Mouse (Mus musculus): ENCODE data around the gene Bmp7. TPM values are rescaled to one million over a fixed set of nuclear protein-coding genes. Genes with fewer than 3 reads are reported as not detected.

The Bmp7 gene
- polyA plus RNA-seq, 1 experiment from 2014 or later, result 14.7 TPM

DNA sequence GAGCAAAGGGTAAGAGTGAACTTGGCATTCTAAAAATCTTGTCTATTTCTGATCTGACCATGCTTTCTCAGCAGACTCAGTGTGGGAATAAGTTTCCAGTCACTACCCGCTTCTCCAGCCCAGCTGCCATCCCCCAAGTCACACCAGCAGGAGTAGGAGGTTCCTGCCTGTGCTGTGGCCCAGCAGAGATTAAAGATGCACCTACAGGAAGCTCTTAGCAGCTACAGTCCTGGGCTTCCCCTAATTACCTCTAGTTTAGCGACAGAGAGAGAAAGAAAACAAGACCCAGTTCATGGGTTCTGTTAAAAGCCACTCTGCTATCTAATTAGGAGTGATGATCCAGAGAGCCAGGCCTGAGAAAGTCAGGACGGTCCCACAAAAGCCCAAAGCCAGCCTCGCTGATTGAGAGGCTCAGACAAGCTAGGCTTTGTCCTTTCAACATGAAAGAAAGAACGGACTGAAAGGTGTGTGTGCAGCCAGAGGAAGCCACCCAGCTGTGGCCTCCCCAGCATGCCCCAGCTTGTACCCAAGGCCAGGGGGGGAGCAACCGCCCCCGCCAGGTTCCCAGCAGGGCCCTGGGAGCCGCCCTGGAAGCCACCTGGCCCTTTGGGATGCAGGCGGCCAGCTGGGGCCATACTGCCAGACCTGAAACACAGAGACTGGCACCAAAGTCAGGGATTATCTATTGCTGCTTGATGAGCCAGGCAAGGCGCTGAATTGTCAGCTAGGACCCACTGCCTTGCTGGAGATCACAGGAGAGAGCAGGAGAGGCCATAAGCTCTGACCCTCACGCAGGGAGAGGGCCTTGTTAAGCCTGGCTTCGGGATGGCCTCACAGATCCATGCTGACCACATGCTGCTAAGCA is 2.6 kb downstream of the Bmp7 start:
- peak overlapping the region; percentile 71 for H3K27ac ChIP-seq (replicated peaks)
- no peaks in the 10 kb centered on the region for H3K36me3 ChIP-seq
- no peaks in the 10 kb centered on the region for H3K9me3 ChIP-seq (replicated peaks)
- H3K4me3 ChIP-seq, result peak overlapping the region; percentile 65
- peak; percentile 55 for DNase-seq (ENCODE audit: low spot score)
- WGBS, result 2% methylated on average over 12 of the region's 12 CpGs
- H3K4me1 ChIP-seq, result peaks cover 87% of the 10 kb centered on the region
- H3K27me3 ChIP-seq (ENCODE audit: low read depth, poor library complexity, severe bottlenecking), result peaks cover 100% of the 10 kb centered on the region

DNA sequence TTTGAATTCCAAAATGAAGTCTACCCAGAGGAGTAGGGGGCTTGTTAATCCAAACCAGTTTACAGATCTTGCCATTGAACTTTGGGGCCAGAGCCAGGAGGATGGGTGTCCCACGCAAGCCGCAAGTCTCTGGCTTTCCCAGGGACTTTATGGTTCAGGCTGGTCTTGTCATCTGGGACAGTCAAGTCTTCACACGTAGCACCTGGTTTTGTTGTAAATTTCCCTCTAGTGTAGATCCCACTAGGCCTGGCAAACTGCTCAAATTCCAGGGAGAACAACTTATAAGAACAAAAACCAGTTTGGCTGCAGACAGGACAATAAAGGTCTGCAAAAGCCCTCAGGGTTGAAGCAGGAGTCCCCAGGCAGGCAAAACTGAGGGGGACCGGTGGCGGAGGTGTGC is 3.3 kb downstream of the Bmp7 start:
- 10% methylated on average over 5 of the region's 5 CpGs for WGBS

DNA sequence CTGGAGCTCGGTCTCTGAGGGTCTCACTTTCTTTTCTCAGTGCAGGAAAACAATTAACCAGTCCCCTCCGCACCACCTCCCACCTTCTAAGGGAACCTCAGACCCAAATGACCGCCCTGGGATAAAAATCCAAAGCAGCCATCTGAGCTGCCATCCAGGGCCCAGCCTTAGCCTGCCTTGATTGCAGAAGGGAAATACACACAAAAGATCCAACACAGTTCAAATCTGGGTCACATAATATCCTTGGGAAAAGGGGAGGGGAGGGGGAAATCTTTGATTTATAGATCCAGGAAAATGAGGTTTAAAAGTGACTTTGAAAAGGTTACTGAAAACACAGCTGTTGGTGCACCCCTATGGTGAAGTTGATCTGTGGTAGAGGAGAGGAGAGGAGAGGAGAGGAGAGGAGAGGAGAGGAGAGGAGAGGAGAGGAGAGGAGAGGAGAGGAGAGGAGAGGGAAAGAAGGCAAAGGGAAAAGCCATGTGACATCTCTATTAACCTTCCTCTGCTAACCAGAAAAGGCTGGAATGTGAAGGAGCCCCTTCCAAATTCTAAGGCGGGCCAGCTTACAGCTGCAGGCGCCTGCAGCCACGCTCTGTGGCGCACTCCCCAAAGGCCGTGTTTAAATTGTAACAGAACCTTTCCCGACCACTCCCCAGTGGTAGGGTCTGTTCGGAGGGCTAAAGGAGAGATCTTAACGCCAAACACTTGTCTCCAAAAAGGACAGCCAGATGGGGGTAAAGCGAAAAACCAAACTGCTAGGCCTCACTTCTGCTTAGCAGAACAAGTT is 4.2 kb downstream of the Bmp7 start:
- no peak for DNase-seq (ENCODE audit: low spot score)
- Histone ChIP-seq H3K4me1 (peaks cover 91% of the 10 kb centered on the region), H3K36me3 (no peaks in the 10 kb centered on the region), H3K27ac (replicated peaks) (peak overlapping the region; percentile 79), H3K4me3 (peak overlapping the region; percentile 65), H3K27me3 (ENCODE audit: low read depth, poor library complexity, severe bottlenecking) (peaks cover 100% of the 10 kb centered on the region), H3K9me3 (replicated peaks) (no peaks in the 10 kb centered on the region)
- 2% methylated on average over 12 of the region's 12 CpGs for WGBS

More for the DNA sequence above, 3.3 kb downstream of the Bmp7 start:
- no peaks in the 10 kb centered on the region for H3K9me3 ChIP-seq (replicated peaks)
- H3K36me3 ChIP-seq, result no peaks in the 10 kb centered on the region
- DNase-seq (ENCODE audit: low spot score), result no peak
- H3K27me3 ChIP-seq (ENCODE audit: low read depth, poor library complexity, severe bottlenecking), result peaks cover 100% of the 10 kb centered on the region
- peak overlapping the region; percentile 46; the same call in 1 of the 2 replicates for H3K27ac ChIP-seq (replicated peaks)
- peak overlapping the region; percentile 65 for H3K4me3 ChIP-seq
- H3K4me1 ChIP-seq, result peaks cover 92% of the 10 kb centered on the region

DNA sequence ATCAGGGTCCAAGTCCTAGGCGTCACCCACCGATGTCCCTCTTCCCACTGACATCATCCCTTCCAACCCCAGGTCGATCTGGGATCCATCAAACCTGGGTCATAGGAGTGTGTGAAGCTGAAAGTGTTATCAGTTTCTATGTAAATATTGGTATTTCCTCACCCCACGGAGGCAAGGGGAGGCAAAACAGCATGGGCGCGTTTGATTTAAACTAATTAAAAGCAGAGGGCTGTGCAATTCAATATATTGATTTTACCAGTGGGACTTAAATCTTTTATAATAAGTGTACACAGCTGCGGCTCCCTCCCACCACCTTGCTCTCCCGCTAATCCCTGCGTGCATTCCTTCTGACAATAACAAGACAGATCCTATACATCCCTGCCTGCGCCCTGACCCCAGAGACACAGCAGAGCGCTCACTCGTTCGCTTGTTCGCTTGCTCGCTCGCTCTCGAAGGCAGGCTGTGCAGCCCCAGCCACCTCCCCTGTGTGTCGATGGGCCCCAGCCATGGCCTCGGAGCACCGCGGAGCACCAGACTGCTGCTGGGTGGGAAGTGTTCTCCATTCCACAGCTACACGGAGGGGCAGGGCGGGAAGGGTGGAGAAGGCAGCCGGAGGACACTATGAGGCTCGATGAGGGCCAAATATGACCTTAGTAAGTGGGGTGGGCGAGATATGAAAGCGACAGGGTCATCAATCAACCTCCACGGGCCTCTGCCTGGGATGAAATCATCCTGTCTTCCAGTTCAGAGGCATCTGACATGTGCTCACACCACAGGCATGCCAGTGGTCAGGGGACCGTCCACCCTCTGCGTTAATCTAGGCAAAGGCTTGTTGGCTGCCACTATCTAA is 5.0 kb downstream of the Bmp7 start:
- 1% methylated on average over 30 of the region's 30 CpGs for WGBS
- Histone ChIP-seq H3K36me3 (no peaks in the 10 kb centered on the region), H3K27ac (replicated peaks) (peak overlapping the region; percentile 79), H3K4me1 (peaks cover 88% of the 10 kb centered on the region), H3K4me3 (peak overlapping the region; percentile 47), H3K27me3 (ENCODE audit: low read depth, poor library complexity, severe bottlenecking) (peaks cover 100% of the 10 kb centered on the region), H3K9me3 (replicated peaks) (no peaks in the 10 kb centered on the region)
- peak; percentile 75 for DNase-seq (ENCODE audit: low spot score)

DNA sequence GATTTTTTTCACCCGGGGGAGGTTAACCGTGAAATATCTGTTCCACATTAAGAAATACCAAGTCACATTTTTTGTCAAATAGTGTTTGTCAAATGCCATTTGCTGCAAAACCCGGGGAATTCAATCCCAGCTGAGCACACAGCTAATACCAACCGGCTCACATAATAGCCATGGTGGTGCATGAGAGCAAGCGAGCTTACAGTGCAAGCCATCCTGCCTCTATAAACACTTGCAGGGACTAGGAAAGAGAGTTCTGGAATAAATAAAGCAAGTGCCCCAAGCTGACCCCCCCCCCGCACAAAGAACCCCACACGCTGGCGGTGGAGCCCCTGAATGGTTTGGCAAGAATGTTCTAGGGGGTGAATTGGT is 5.7 kb downstream of the Bmp7 start:
- Histone ChIP-seq H3K36me3 (no peaks in the 10 kb centered on the region), H3K4me1 (peaks cover 88% of the 10 kb centered on the region), H3K27ac (replicated peaks) (peak overlapping the region; percentile 79), H3K27me3 (ENCODE audit: low read depth, poor library complexity, severe bottlenecking) (peaks cover 100% of the 10 kb centered on the region), H3K4me3 (peak overlapping the region; percentile 47), H3K9me3 (replicated peaks) (no peaks in the 10 kb centered on the region)
- peak; percentile 45 for DNase-seq (ENCODE audit: low spot score)
- 3% methylated on average over 8 of the region's 8 CpGs for WGBS

DNA sequence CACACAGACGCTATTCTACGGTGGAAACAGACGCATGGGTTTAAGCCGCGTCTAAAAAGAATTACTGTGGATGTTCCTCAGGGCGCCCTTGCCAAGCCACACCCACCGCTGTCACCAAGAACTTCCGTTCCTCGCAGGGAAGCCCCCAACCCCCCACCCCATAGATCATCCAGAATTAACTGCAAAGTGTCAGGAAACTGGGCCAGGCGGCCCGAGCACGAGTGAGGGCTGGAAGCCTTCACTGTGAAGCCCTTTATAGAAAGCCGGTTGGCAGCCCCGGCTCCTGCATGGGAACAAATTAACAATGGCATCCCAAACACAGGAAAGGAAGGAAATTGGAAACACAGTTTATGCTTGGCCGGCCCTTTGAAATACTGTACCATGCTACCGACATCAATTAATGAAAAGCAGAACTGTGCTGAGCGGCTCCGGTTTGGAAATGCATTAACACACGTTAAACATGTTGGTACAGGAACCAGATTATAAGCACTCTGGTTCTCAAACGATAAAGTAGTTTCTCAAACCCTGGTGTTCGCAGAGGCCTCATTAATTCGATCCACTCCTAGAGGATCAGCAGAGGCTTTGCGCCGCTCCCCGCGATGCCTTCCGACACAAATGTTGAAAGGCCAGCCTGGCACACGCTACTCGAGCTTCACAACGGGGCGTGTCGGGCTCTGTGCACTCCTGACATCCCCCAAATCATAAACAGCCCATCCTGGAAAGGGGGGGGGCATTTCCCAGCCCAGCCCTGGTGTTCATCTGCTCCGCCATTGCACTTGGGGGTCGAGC is 6.3 kb downstream of the Bmp7 start:
- peak; percentile 64 for DNase-seq (ENCODE audit: low spot score)
- H3K9me3 ChIP-seq (replicated peaks), result no peaks in the 10 kb centered on the region
- H3K27ac ChIP-seq (replicated peaks), result peak overlapping the region; percentile 79
- peak overlapping the region; percentile 47 for H3K4me3 ChIP-seq
- H3K4me1 ChIP-seq, result peaks cover 88% of the 10 kb centered on the region
- H3K36me3 ChIP-seq, result no peaks in the 10 kb centered on the region
- H3K27me3 ChIP-seq (ENCODE audit: low read depth, poor library complexity, severe bottlenecking), result peaks cover 100% of the 10 kb centered on the region
- 1% methylated on average over 34 of the region's 34 CpGs for WGBS

DNA sequence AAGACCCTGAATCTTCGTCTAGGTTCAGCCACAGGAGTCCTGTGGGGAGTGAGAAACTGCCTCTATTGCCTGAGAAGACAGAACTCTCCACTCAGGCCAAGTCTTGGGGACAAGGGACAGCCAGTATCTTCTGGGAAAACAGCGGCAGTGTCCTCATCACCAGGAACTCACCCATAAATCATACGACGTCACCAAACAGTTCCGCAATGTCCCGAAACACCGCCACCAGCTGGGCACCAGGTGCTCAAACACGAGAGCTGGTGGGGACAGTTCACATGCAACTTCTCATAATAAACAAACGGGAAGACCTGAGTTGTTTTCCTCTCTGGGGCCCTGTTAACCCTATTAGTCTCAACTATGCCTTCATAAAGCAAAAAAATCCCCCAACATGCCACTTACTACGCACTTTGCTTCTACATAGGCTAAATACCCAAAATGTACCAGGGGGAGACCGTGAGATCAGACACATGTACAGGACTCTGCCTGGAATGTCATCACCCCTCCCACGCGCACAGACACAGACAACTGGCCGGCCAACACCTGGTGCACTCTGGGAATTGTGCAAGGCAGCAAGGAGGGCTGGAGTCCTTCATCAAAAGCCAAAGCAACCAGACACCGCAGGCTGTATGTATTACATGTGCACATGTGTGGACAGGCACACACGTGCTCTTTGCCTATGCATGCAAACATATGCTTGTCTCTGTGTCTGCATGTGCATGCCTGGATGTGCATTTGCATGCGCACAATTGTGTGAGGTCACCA is 8.8 kb downstream of the Bmp7 start:
- WGBS, result 83% methylated on average over 17 of the region's 17 CpGs
- Histone ChIP-seq H3K27me3 (ENCODE audit: low read depth, poor library complexity, severe bottlenecking) (peaks cover 79% of the 10 kb centered on the region), H3K9me3 (replicated peaks) (no peaks in the 10 kb centered on the region), H3K4me1 (peaks cover 66% of the 10 kb centered on the region), H3K27ac (replicated peaks) (no peak overlapping the region), H3K4me3 (no peak overlapping the region), H3K36me3 (no peaks in the 10 kb centered on the region)
- DNase-seq (ENCODE audit: low spot score), result no peak

DNA sequence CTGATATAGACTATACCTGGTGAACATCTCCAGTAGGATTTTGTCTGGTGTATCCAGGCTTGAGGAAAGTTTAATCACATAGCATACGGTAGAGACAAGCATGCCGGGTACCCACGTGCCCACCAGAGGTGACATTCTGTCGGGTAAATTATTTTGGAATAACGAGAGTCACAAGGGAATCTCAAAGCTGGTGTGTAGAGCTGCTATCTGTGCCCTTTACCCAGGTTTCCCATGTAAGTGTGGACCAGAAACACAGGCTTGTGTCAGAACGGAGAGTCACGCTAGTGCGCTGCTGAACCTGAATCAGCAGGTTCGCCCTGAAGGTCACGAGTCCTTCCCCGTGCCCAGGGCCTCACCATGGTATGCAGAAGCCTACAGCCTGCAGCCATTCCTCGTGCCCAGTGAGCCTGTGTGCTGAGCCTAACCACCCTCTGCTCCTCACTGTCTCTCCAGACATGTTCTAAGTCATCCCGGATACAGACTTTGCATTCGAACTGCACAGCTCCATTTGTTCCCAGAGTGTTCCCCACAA is 10.2 kb downstream of the Bmp7 start:
- H3K27me3 ChIP-seq (ENCODE audit: low read depth, poor library complexity, severe bottlenecking), result peaks cover 66% of the 10 kb centered on the region
- 85% methylated on average over 14 of the region's 14 CpGs for WGBS
- peaks cover 61% of the 10 kb centered on the region for H3K4me1 ChIP-seq
- DNase-seq (ENCODE audit: low spot score), result no peak
- H3K4me3 ChIP-seq, result no peak overlapping the region
- H3K27ac ChIP-seq (replicated peaks), result no peak overlapping the region
- H3K36me3 ChIP-seq, result no peaks in the 10 kb centered on the region
- no peaks in the 10 kb centered on the region for H3K9me3 ChIP-seq (replicated peaks)

DNA sequence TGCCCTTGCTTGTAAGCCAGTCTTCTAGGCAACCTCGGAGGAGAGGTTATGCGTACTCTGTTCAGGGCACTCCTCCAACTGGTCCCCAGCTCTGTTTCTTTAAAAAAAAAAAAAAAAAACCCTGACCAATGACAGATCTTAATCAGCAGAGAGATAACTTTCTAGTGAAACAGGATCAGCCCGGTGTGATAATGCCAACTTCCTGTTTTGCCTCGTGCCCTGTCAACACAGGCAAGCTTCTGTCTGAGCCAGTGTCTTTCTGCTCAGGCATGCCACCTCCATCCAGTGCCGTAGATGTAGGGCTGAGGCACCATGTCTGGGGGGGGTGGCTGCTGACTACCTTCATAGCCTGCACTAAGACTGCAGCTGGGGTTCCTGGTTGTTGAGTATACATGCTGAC is 12.5 kb downstream of the Bmp7 start:
- WGBS, result 79% methylated on average over 5 of the region's 5 CpGs
- no peaks in the 10 kb centered on the region for H3K36me3 ChIP-seq
- no peak for DNase-seq (ENCODE audit: low spot score)
- H3K4me1 ChIP-seq, result peaks cover 46% of the 10 kb centered on the region
- no peak overlapping the region for H3K27ac ChIP-seq (replicated peaks)
- no peak overlapping the region for H3K4me3 ChIP-seq
- peaks cover 42% of the 10 kb centered on the region for H3K27me3 ChIP-seq (ENCODE audit: low read depth, poor library complexity, severe bottlenecking)
- H3K9me3 ChIP-seq (replicated peaks), result no peaks in the 10 kb centered on the region

DNA sequence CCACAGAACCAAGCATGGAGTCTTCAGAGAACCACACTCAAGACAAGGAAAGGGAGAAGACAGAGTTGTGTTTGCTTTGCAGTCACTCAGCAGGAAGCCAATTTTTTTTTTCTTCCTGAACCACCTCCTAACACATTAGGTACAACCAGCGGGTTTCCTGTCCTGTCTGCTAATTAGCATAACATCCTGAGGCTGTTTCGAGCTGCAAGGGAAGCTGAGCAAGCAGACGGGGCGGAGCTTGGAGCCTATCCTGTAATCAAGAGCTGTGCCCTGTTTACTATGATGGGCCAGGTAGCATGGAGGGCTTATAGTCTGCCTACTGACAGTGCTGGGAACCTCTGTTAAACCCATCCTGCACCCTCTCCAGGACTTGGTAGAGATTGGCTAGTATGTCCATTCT is 13.8 kb downstream of the Bmp7 start:
- H3K36me3 ChIP-seq, result no peaks in the 10 kb centered on the region
- 89% methylated on average over 4 of the region's 4 CpGs for WGBS
- no peak for DNase-seq (ENCODE audit: low spot score)
- H3K4me3 ChIP-seq, result no peak overlapping the region
- H3K4me1 ChIP-seq, result peaks cover 49% of the 10 kb centered on the region
- no peaks in the 10 kb centered on the region for H3K9me3 ChIP-seq (replicated peaks)
- H3K27ac ChIP-seq (replicated peaks), result no peak overlapping the region
- peaks cover 29% of the 10 kb centered on the region for H3K27me3 ChIP-seq (ENCODE audit: low read depth, poor library complexity, severe bottlenecking)

DNA sequence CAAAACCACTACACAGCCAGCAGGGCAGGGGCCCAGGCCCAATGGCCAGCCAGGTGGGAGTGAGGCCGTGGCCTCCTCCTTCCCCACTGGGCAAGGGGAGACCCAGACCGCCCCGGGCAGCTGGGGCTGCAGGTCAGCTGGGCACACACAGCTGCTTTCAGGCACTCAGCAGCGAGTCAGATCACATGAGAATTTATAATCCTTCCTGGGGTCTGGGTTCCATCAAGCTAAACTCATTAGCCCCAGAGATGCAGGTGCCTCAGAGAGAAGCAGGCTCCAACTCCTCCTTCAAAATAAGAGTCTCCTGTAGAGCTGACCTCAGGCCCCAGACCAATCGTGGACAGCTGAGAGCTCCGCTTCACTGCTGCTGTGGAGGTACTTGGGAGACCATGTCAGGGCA is 15.2 kb downstream of the Bmp7 start:
- H3K27ac ChIP-seq (replicated peaks), result no peak overlapping the region; the same call in 1 of the 2 replicates
- H3K4me1 ChIP-seq, result peaks cover 42% of the 10 kb centered on the region
- no peak for DNase-seq (ENCODE audit: low spot score)
- no peak overlapping the region for H3K4me3 ChIP-seq
- WGBS, result 51% methylated on average over 6 of the region's 6 CpGs
- H3K9me3 ChIP-seq (replicated peaks), result no peaks in the 10 kb centered on the region
- peaks cover 16% of the 10 kb centered on the region for H3K27me3 ChIP-seq (ENCODE audit: low read depth, poor library complexity, severe bottlenecking)
- no peaks in the 10 kb centered on the region for H3K36me3 ChIP-seq

Measured in midbrain, embryonic 10.5 days (tissue).